Mouse (Mus musculus) right cerebral cortex, postnatal 14 days (tissue): ENCODE measurements at regions not wholly inside any gene's neighbourhood (a gene's known extent, or its start where the extent isn't known, plus 50 kb on each side); places are given as distances from the start of the nearest gene placed in this dataset.
A peak's percentile ranks its signal among the peaks of the same experiment; 100 is the strongest.

ENCODE experiments used
- DNase-seq: peaks from one replicate; pipeline ENCODE4 v3.0.0; 2022

- no peak for DNase-seq
Measured at GRCm38 (mm10) chr5:75880088-75880684, 98.1 kb downstream of the Kdr start.

- no peak for DNase-seq
Measured at GRCm38 (mm10) chr5:75878361-75878760, 99.9 kb downstream of the Kdr start.

GRCm38 (mm10) chr5:75877609-75877971 is 100.7 kb downstream of the Kdr start:
- DNase-seq, result no peak

DNA sequence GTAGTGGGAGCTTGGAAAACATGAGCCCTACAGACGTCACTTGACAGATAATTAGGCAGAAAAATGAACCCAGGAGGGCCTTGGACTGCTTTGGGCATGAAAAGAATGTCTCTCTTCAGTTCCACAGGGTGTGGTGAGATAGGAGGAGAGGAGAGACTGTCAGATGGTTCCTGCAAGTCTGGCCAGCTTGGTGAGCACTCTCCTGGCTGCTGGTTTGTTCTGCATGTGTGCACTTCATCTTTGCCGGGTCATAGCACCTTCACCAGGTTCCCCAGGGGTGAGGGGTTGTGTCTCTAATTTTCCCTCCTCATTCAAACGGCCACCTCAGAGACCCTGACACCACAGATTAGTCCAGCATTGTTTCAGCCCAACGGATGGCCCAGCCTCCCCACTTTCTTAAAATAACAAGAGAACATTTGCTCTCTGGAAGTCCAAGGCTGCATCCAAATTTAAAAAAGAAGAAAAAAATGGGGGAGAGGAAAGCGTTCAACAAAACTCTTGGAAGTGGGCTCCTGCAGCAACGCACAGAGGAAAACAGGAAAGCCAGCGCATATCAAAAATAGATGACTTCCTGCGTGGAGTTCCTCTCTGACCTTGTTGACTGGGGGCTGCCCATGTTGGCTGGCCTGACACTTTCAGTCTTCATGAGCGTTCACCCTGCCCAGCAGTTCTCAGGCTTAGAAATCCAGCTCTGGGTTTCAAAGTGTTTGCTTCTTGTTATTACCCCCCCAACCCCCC is 101.2 kb downstream of the Kdr start:
- no peak for DNase-seq

- peak; percentile 58 for DNase-seq
Measured at GRCm38 (mm10) chr5:75871120-75871519, 107.1 kb downstream of the Kdr start.

GRCm38 (mm10) chr5:75870666-75871065 is 107.6 kb downstream of the Kdr start:
- no peak for DNase-seq

- DNase-seq, result no peak
Measured at GRCm38 (mm10) chr5:75869535-75869934, 108.7 kb downstream of the Kdr start.

- DNase-seq, result no peak
Measured at GRCm38 (mm10) chr5:75865096-75865495, 113.2 kb downstream of the Kdr start.

DNA sequence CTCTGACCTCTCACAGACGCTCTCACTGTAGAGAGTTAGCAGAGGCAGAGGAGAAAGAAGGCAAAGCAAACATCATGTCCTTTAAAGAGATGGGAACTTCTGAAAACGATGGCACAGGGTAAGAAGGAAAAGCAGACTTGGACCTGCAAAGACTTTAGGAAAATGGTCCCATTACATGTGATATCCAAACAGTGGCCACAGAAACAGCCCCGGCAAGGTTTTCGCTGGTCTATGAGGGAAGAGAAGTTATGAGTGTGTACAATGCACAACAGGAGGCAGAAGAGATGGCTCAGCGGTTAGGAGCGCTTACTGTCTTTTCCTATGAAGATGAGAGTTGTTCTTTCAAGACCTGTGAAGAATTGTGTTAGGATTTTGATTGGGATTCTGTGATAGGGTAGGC is 114.9 kb downstream of the Kdr start:
- no peak for DNase-seq

- DNase-seq, result peak; percentile 80
Measured at GRCm38 (mm10) chr5:75862630-75862991, 115.6 kb downstream of the Kdr start.

DNA sequence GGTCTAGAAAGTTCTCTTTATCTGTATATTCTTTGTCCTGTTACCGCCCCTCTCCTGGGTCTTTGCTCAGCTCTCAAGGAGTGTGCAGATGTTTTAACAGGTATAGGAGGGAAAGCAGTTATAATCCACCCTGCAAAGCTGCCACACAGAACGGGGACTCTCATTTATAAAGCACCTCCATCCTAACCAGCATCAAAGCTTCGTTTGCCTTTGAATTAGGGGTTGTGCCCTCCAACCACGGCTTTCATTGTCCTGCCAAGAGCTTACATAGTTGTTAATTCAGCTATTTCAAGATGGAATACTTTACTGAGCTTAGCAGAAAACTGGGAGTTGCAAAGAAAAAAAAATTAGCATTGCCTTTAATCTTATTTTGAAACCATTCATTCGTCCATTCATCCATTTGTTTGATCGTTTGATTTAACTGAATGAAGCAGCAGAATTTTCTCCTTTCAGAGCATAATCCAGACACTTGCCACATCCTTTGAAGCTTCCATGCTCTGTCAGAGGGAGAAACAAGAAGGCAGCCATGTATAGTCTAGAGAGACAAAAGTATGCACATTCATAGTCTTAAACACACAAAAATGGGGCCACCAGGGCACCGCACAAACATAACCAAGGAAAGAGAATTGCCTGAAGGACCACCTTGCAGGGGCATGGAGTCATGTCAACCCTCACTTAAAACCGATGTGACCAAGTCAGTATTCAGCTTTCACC is 116.2 kb downstream of the Kdr start:
- DNase-seq, result no peak

- DNase-seq, result no peak
Measured at GRCm38 (mm10) chr5:75859316-75859836, 118.9 kb downstream of the Kdr start.

DNA sequence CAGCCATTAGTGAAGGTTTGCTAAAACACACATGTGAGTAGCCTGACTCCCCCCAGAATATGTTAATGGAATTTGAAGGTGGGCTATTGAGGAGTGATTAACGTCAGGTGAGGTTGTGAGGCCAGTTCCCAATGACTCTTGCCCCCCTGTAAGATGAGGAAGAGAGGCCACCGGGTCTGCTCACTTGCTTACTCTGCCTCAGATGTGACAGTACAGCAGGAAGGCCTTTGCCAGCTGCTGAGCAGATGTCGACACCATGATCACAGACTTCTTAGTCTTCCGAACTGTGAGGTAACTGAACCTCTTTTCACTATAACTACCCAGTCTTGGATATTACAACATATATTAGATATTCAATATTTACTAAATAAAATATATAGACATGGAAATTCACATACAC is 127.4 kb downstream of the Kdr start:
- DNase-seq, result no peak

DNA sequence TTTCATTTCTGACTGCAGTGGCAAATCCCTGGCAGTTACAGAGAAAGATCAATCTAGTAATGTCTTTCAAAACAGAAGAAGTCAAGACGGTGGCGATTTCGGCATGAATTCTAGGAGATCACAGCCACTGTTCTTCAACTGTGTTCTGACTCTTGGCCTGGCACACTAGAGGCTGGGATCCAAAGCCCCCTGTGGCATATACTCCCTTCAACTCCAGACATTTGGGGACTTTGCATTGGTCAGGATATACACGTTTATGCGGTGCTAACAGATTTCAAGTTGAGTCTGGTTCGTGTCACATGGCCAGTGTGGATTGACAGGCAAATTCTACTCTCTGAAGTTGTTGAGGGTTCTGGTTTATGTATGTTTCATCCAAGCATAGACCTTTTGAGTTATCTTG is 130.3 kb downstream of the Kdr start:
- DNase-seq, result no peak

GRCm38 (mm10) chr5:75847341-75847740 is 130.9 kb downstream of the Kdr start:
- DNase-seq, result no peak

DNA sequence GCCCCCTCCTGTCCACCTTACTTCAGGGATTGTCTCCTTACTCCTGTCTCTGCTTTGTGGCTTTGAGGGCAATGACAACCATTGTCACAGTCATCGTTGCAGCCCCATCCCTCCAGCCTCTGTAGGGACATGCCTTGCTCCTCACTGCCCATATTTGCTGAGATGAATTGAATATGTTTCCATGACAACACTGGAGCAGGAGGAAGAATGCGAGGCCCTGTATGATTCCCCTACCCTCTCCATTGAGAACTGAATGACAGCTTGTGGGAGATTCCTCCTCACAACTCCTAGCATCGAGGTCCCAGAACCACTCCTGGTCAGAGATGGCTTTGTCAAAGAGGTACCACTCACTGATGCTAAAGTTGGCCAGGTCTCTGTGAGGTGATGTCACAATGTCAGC is 132.2 kb downstream of the Kdr start:
- no peak for DNase-seq

DNA sequence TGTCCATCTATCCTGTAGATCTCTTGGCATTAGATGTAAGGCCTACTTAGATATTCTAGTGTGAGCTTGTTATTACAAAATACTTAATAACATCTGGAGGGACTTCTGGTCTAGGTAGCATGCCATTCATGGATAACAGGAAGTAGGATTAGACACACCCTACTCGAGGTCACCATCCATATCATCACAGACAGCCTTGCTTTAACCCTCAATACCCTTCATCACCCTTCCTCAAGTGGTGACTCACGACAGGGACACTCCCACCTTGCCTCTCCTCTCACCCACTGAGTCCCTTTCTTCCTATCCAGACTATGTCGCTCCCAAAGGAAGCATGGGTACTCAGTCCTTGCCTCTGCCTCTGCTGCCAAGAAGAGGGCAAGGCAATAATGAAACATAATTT is 134.5 kb downstream of the Kdr start:
- no peak for DNase-seq

- DNase-seq, result no peak
Measured at GRCm38 (mm10) chr5:75840421-75840820, 137.8 kb downstream of the Kdr start.

DNA sequence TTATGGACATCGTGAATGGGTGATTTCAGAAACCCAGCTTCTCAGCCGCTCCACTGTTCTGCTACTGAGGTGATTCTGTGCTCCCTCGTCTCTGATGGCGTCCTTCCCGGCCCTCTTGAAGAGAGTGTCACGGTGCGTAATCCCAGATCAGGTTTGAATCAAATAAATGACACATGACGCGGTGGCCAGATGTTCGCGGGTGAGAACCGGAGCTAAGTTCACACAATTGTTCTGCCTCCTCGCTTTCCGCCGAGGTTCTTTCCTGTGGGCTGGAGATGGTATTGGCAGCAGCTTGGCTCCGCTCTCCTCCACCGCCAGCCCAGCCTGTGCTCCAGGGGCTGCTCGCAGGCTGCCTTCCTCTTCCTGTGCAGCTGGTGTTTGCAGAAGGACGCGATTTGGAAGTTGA is 142.7 kb downstream of the Kdr start:
- DNase-seq, result no peak

GRCm38 (mm10) chr5:75834766-75835555 is 143.3 kb downstream of the Kdr start:
- no peak for DNase-seq

DNA sequence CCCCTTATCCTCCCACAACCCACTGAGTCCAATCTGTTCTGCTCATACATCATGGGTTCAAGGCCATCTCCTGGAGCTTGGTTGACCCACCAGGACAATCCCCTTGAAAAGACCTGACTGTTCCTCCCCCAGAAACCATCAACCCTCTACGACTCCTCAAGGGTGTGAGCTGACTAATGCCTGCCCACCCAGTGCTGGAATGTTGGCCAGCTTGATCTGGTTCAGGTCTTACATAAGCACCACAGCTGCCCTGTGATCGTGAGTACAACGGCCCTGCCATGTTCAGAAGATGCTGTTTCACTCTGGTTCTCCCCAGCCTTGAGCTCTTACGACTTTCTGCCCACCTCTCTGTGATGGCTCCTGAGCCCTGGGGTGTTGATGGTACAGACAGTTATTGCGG is 145.9 kb downstream of the Kdr start:
- DNase-seq, result no peak

- no peak for DNase-seq
Measured at GRCm38 (mm10) chr5:75829850-75830625, 148.2 kb downstream of the Kdr start.

- no peak for DNase-seq
Measured at GRCm38 (mm10) chr5:75828332-75828731, 149.9 kb downstream of the Kdr start.
